Mouse (Mus musculus) c-Kit-positive CD71-positive TER-119-positive erythroid progenitor cells, embryonic 14.5 days (primary cell): Measurements from ENCODE around the gene Pxdn.

ENCODE experiments used
- DNase-seq: peaks from one replicate; pipeline ENCODE4 v3.0.0-alpha.2; 2013; ENCODE audit warnings: low spot score

Gene Pxdn

DNA sequence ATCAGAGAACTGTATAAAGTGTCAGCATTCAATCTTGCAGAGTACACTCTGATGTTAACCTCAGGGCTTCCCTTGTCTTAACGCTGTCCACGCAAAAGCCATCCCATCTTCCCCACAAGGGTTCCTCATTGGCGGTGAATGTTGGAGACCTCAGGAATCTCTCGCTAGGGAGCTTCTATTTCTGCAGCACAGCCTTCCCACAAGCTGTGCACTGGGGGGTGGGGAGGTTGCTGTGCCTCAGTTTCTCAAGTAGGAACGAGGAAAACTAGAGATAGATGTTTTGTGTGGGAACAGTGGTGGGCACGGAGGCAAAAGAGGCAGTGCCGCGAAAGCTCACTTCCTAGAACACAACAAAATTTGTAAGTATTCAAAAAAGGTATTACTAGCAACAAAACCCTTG, at the start of gene Pxdn:
Gene Pxdn (plus strand): TSS at position 301 of the 400 bp plus-strand sequence.
- no peak for DNase-seq

DNA sequence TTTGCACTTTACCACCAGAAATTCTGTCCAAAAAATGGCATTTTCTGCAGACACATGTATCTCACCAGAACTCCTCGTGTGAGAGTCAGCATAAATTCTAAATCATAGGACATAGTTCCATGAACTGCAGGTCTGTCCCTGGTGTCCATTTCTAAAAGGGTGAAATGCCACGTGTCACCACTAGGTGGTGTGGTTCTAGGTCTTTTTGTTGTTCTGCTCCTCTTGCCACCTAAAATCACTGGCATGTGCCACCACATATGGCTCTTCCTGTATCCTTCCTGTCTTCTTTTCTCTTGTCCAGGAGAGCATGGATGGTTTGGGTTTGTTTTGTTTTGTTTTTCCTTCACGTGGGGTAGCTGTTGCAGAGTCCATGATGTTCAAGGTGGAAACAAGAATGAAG, 42.7 kb upstream of the Pxdn start:
- DNase-seq, result peak; percentile 14

DNA sequence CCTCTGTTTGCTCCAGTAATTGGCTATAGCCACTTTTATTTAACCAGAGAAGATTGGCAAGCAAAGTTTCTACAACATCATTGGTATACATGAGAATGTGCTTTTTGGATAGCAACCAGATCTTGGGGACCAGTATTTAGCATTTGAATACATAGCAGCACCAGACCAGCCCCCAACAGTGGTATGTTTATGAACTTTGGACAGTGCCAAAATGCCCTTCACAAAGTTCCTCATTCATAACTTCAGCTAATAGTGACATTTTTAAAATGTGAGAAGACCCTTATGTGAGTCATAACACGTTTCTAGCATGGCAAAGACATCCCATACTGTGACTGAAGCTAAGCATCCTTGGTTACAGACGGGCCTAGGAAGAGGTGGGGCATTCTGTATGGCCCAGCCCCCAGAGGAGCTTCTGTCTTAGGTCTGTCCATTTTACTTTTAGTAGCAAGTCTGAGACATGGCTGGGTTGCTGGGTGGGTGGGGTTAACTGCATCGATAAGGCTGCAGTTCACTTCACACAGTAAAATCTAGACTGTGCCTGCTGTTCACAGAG, 39.8 kb upstream of the Pxdn start:
- no peak for DNase-seq

DNA sequence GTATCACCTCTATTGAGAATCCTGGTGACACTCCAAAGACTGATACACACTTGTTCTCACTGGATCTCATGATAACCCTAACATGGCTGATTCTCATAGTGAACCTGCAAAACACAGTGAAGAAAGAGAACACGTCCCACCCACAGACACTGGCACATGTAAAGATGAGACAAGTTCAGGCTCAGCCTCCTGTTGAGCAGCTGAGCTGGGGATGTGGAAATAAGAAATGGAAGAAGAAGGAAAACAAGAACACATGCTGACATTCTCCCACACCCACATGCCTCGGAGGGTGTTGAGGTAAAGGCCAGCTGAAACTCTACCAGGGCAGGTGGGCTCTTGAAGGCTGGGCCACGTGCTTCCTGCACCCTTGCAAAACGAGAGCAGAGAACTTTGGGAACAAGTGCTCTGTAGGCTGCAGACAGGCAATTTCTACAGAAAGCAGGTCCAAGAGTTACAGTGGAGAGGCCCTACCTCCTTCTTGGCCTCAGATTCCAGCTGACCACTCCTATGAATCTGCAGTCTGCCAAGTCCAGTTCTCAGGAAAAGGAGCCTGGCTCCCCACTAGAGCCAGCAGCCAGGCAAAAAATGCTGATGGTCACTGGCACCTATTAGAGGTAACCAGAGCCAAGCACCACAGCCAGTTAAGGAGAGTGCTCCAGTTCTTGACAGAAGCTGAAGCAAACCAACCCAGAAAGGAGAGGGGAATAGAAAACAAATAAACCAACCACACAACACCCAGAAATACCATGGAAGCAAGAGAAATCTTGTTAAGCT, 33.1 kb upstream of the Pxdn start:
- no peak for DNase-seq

DNA sequence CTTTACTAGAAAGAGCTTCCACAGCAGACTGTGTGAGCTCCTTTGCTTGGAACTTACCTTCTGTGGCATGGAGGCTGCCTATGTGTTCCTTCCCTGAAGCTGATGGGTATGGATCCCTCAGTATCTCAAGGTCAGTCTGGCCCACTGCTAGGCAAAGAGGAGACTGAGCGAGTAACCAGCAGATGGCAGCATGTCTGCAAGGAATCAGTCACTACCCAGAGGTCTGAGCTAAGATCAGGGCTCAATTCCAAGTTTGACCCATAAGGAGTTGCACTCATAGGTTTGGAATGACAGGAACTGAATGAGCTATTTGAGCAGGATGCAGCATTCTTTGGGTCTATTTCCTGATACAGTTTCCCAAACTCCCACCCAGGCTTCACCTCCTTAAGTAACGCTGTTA, 30.4 kb upstream of the Pxdn start:
- no peak for DNase-seq

DNA sequence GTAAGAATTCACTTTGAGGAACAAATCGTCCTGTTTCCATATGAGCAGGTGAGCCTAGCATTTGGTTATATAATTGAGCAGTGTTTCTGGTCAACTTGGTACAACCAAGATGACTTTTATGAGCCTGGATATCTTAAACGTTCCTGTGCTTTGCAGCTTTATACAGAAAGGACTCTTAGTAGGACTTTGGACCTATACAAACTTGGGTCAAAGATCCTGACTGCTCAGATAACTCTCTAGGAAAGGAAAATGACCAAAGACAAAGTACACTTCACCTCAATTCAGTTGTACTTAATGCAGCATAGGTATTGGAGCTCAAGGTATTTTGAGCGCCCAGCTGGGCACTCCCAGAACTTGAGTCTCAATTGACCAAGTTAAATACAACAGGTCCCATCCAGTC, 21.3 kb upstream of the Pxdn start:
- DNase-seq, result no peak

DNA sequence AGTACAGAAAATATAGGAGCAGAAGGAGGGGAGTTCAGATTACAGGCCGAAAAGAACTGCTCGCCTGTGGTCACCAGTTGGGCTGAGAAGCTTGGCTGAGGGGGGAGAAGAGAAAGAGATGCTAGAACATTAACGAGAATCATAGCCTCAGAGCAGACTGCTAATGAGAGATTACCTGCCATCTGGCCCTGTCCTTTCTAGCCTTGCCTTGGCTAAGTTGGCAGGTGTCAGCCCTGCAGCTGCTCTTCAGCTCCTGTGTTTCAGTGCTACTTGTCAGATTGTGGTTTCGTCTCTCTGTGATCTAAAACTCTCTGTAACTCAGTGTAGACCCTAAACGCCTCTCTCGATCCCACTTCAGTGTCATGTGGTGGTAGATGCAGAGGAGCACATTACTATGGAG, 20.6 kb upstream of the Pxdn start:
- DNase-seq, result no peak

DNA sequence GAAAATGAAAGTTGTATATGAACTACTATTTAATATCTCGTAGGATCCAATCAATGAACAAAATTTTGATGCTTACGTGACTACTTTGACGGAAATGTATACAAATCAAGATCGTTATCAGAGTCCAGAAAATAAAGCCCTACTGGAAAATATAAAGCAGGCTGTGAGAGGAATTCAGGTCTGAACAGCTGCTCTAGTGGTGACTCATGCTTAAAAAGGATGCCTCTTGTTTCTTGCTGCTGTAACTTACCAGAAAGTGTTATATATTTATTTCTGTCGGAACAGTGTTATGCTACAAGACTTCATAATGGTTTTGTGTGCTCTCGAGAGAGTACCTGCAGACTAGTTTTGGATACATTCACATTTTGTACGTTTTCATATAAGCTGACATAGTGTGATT, 17.1 kb upstream of the Pxdn start:
- no peak for DNase-seq

DNA sequence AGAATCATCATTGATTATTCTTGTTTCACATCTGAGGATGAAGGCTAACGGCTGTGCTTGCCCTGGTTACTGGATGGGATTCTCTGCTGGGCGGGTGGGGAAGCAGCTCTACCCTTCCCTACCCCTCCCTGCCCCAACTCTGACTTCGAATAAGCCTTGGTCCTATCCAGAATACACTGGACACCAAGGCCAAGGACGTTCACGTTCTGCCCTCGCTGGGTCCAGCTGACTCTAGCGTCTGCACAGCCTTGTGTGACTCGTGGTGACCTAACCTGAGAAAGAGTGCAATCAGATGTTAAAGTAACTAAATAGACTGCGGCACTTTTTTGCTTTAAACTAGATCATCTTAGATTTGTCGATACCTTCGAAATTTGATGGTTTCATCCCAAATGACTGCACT, 15.9 kb upstream of the Pxdn start:
- DNase-seq, result no peak

DNA sequence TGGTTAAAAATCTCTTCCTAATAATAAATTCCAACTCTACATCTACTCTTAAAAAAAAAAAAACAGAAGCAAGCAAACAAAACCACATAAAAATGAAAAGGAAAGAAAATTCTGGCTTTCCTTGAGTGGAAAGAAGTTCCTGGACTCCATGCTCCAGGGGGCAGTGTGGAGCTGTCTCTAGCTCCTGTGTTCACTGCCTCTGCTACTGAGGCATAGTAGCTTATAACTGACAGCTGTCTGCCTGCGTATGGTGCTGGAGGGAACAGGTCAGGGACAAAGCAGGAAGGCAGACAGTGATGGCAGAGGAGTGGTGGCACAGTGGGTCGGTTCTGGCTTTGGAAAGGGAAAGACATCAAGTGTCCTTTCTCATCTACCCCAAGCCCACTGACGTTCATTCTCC, 10.5 kb upstream of the Pxdn start:
- no peak for DNase-seq

DNA sequence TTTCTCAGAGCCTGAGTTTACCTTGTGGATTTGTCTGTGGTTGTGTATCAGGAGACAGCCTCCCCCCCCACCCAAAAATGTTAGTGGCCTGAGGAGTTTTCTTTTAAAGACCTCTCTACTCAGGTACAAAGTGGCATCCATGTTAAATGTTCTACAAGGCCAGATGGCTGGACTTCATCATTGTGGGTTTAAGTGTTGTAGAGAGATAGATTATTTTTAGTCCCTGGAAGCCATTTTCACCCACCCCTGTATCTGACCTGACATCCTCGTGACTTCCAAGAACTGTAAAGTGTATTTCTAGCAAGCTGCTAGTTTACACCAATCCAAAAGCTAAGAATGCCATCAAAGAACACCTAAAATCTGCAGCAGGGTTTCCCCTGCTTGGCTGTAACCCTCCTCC, 6.8 kb upstream of the Pxdn start:
- DNase-seq, result no peak

DNA sequence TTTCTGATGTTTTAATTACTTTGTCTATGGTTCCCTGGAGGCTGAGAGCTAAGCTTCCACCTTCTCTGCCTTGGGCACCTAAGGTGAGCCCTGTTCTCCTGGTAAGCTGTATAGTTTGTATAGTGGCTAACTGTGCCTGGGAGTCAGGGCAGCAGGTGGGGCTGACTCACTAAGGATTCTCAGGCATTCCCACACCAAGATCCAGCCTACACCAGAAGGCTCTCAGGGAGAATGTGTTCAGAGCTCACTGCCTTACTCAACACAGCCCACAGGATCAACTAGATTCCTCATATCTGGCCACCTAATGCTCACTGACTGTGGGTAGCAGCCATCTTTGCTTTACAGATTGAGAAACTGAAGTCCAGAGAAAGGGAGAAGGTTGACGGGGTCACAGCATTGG, 4.5 kb upstream of the Pxdn start:
- DNase-seq, result no peak

DNA sequence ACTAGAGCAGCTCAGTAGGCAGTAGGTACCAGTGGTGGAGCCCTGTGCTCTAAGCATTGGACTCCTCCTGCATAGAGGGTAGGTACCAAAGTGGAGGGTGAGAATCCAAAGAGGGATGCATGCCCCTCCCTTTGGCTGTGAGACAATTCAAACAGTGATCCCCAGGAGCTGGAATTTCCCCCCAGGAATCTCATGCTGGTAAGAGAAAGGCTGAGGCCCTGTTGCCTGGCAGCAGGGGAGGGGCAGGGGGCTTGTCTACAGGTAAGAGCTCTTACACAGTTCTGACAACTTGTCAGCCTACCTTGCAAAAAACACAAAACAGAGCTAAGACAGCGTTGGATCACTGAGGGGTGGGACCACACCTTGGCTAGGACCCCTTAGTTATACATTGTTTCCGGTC, 3.9 kb upstream of the Pxdn start:
- DNase-seq, result no peak

DNA sequence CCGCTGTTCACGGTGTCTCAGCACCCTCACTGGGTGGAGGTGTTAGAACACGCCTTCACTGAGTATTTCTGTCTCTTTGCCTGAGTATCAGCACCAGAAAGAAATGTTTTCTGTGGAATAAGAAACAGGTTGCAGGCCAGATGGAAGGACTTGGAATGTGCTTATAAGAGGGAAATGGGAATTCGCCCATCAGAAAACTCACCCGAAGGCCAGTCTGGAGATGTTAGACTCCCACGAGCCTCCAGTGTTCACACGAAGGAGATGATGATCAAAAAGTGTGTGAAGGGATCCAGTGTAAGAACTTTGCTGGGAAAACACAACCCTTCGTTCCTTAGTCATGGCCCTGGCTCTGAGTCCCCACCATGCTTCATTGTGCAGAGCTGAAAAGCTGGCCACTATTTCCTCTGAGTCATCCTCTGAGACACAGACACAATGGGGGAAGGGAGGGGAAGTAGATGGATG, 3.3 kb upstream of the Pxdn start:
- DNase-seq, result no peak

DNA sequence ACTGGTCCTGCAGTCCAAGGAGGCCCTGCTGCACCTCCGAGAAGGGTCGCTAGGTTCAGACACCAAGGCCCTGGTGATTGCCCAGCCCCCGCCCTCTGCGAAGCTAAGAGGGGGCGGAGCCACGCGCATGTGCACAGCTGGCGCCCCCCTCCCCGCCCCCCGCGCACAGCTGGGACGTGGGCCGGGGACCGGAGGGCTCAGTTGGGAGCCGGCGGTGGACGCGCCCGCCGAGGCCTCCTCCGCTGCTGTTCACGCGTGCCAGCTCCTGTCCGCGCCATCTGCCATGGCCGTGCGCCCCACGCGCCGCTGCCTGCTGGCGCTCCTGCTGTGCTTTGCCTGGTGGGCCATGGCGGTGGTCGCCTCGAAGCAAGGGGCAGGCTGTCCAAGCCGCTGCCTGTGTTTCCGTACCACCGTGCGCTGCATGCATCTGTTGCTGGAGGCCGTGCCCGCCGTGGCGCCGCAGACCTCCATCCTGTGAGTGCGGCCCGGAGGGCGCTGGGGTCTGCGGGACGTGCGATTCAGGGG, 505 bp downstream of the Pxdn start:
- DNase-seq, result no peak

DNA sequence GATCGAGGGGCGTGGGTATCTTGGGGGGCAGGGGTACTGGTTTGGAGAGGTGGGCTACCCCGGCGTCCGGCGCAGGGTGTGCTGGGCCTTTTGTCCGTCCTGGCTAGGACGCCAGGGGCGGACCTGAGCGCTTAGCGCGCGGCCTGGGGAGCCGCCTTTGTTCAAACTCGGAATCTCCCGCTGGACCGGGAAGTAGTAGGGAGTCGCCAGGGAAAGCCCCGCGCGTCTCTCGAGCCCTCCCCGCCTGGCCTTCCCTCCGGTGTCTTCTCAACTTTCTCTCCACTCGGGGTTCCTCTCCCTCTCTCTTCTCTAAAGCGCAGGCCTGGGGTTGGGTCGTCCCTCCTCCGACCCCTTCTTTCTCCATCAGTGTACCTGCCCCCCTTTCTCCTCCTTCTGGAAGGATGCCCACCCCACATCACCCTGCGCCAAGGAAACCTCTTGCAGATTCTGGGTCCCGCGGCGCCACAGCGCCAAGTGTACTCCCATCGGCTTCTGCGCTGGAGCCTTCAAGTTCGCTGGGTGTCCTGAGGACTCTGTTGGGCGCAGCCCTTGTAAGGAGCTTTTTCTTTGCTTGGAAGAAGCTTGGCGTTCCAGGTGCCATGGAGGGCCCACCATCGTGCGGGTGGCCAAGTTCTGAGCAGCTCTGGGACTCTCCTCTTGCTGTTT, 1.1 kb downstream of the Pxdn start:
- no peak for DNase-seq

DNA sequence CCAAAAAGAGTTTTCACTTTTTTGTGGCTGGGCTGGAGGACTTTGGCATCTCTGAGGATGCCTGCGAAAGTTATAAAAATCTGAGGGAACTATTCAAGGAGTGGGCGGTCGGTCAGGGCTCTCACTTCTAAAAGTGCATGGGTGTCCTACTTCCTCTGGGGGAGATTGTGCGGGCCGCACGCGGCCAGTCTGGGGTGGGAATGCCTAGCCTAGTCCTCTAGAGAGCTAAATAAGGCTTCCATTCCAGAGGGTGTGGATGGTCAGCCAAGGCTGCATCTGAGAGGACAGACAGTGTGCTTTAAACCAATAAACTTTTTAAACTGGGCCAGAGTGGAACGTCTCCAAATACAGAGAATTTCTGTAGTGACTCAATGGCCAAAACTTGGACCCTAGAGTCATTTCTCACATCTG, 1.9 kb downstream of the Pxdn start:
- DNase-seq, result no peak

DNA sequence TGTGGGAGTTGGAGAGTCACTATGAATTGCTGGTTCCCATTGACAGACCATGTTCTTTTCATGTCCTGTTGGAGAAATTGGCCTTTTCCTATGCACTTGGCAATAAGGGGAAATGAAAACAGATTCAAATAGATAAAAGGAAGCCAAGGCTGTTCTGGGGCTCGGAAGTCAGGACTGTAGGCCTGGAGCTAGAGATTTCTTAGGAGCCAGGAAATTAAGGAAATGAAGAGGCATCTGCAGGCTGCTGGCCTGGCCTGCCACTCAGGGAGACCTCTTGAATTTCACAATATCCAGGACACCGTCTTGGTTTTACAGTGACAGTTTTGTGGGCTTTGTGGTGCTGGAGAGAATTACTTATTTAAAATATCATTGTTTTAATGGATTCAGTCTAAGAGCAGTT, 5.0 kb downstream of the Pxdn start:
- DNase-seq, result no peak

DNA sequence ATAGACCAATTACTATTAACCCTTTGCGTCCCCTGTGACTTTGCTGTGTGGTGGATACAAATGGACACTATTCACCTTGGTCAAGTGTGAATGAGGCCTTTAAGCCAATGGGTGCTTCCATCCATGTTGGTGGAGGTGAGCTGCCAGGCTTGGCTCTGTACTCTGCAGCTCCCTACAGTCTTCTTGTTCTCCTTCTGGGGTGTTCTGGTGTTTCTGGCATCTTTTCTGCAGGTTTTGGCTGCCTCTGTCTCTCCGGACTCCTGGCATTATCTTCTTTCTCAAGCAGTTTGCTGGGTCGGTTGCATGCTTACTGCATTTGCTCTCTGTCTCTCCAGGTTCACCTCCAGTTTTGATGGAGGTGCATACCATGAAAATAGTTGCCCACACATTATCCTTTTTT, 7.2 kb downstream of the Pxdn start:
- no peak for DNase-seq

DNA sequence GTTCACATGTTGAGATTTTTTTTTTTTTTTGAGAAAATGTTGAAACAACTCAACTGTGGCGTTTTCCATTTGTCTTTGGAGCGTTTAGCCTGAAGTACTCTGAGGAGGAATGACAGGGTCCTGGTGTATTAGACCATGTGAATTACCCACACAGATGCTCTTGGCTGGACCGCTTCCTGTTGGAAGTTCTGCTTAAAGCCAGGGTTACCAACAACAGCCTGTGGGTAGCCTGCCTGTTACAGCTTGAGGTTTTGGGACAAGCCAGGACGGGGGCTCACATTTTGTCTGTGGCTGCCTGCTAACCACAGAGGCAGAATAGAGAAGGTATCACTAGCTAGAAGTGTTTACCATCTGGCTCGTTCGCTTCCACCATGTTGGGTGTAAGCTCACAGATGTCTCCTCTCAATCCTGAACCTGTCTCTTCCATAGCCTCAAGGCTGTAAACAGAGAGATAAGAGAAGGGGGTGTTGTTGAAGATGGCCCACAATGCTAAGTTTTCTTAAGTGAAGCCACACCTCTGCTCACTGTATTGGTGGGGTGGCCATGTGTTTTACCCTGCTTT, 7.9 kb downstream of the Pxdn start:
- no peak for DNase-seq

DNA sequence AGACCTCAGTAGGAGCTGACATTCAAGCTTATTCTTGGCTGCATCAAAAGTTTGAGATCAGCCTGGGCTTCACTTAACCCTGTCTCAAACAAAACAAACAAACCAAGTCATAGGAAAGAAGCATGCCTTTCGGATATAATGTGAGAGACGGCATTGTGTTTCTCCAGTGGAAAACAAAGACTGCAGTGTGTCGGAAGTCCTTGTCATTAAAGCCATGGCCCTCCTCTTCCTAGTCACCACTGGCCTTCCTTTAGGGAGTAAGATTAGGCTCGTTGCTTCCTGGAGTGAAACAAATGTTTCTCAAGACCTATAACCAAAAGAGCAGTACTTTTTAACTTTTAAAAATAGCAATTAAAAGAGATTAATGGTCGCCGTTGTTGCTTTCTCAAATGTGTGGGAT, 13.6 kb downstream of the Pxdn start:
- no peak for DNase-seq

DNA sequence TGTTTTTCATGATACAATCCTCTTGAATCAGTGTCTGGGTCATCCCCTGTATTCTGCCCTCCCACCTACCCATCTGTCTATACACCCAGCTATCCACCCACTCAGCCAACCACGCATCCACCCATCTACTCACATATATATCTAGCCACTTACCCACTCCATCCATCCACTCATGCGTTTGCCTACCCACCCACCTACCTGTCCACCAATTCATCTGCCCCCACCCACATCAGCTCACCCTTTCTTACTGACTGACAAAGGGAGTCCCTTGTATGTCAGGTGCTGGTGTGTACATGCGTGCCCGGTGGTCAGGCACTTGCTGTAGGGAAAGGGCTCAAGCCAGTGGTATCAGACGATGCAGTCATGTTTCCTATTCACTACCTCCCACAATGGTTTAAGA, 14.1 kb downstream of the Pxdn start:
- no peak for DNase-seq

DNA sequence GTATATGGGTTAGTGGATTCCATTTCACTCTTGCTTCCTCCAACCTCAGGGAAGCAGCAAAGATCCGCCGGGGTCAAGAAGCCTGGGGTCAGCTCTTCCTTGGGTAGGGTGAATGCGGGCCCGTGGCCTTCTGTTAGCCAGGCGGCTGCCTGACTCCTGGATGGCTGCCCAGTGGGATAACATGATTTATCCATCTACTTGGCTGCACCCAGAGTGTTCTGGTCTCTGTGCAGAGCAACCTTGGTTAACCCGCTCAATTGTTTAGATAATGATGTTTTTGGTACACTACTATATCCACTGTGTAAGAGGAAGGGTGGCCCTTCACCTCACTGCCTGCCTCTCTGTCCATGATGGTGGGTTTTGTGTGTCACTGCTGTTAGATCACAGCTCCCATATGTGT, 14.7 kb downstream of the Pxdn start:
- DNase-seq, result no peak
